Mouse (Mus musculus) heart, adult 2 months (tissue): ENCODE data around the gene F3.

ENCODE experiments used
- CTCF ChIP-seq: fragments of 200-600 bp; IDR thresholded peaks from 2 replicates; pipeline ENCODE4 v1.8.1; 2022; ENCODE audit warnings: antibody characterized with exemption, mild to moderate bottlenecking, moderate library complexity
- POLR2A ChIP-seq: fragments of 200-500 bp; IDR thresholded peaks from 2 replicates; pipeline ENCODE4 v1.6.1; 2011; ENCODE audit warnings: mild to moderate bottlenecking, low read depth, low read length, control low read depth; ENCODE audit not compliant: insufficient read depth

DNA sequence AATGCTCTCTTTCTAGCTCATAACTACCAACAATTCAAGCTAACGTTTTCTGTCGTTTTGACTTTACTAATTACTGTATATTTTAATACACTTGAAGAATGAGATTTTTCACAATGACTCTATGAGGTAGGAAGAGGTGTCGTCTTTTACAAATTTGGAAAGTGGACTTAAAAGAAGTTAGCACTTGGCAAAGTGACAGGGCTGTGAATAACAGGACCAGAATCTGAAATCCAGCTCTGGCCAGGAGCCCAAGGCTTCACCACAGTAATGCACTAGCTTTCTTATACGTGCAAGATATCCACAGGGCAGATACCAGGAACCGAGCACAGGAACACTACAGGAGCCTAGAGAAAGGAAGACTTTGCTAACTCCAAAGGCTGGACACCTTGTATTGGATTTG is 17.2 kb upstream of the F3 start:
- TF ChIP-seq POLR2A, result no peak
- TF ChIP-seq CTCF, result no peak
